In genomic region chr8:61479506-61480214, GRCm38 (mm10) we compare ENCODE assay signal across 8 mouse cellular contexts. TPM values are rescaled to one million over a fixed set of nuclear protein-coding genes. Genes with fewer than 3 reads are reported as not detected.
DNase-seq lines count a peak whose midpoint lies in the region; ATAC-seq and TF ChIP-seq lines count a peak whose summit lies in the region.

No protein-coding gene starts in this region.

- peak; percentile 70 for DNase-seq in 3T3-L1 (ENCODE audit: low read depth, low spot score)
- peak; percentile 89 for DNase-seq in R1 (ENCODE audit: low read depth, low spot score)
- peak; percentile 39 for DNase-seq in embryonic facial prominence, embryonic 14.5 days (ENCODE audit: low spot score)
- peak; percentile 35 for DNase-seq in heart, postnatal 0 days (ENCODE audit: low spot score)
- DNase-seq in kidney, postnatal 10 days = peak; percentile 73
- peak; percentile 32 for DNase-seq in liver, embryonic 11.5 days (ENCODE audit: low spot score)
- DNase-seq in naive thymus-derived CD4-positive, alpha-beta T cell, adult 2 months (ENCODE audit: low read depth) = peak; percentile 70
- peak; percentile 76 for DNase-seq in testis, postnatal 10 days (ENCODE audit: low spot score)

- WGBS in embryonic facial prominence, embryonic 14.5 days = 50% methylated on average over 11 of the region's 11 CpGs
- 48% methylated on average over 11 of the region's 11 CpGs for WGBS in heart, postnatal 0 days
- 49% methylated on average over 11 of the region's 11 CpGs for WGBS in liver, embryonic 11.5 days

- no peaks in the 10 kb centered on the region for H3K27me3 ChIP-seq in embryonic facial prominence, embryonic 14.5 days (replicated peaks; ENCODE audit: control insufficient read depth, insufficient read depth, low read length)
- H3K27me3 ChIP-seq in heart, postnatal 0 days (ENCODE audit: control insufficient read depth, insufficient read depth, low read length) = no peaks in the 10 kb centered on the region
- H3K27me3 ChIP-seq in liver, embryonic 11.5 days (replicated peaks; ENCODE audit: control insufficient read depth, insufficient read depth, low read length) = no peaks in the 10 kb centered on the region

- H3K4me1 ChIP-seq in embryonic facial prominence, embryonic 14.5 days (ENCODE audit: control insufficient read depth, insufficient read depth, low read length) = no peaks in the 10 kb centered on the region
- H3K4me1 ChIP-seq in heart, postnatal 0 days (ENCODE audit: control insufficient read depth, insufficient read depth) = no peaks in the 10 kb centered on the region
- H3K4me1 ChIP-seq in liver, embryonic 11.5 days (replicated peaks; ENCODE audit: control insufficient read depth, insufficient read depth, low read length) = no peaks in the 10 kb centered on the region

- H3K9ac ChIP-seq in embryonic facial prominence, embryonic 14.5 days (ENCODE audit: low read depth, low read length) = no peak overlapping the region
- H3K9ac ChIP-seq in heart, postnatal 0 days (replicated peaks; ENCODE audit: low read depth, low read length) = no peak overlapping the region
- no peak overlapping the region for H3K9ac ChIP-seq in liver, embryonic 11.5 days (ENCODE audit: low read depth, low read length)

- no peaks in the 10 kb centered on the region for H3K9me3 ChIP-seq in embryonic facial prominence, embryonic 14.5 days (ENCODE audit: control insufficient read depth, low read length)
- H3K9me3 ChIP-seq in heart, postnatal 0 days (replicated peaks; ENCODE audit: control insufficient read depth, low read length) = no peaks in the 10 kb centered on the region
- H3K9me3 ChIP-seq in liver, embryonic 11.5 days (ENCODE audit: control insufficient read depth, low read length) = no peaks in the 10 kb centered on the region

- no peak for TF ChIP-seq EP300 in heart, postnatal 0 days (IDR thresholded peaks at IDR 0.05; ENCODE audit: low read depth)

- TF ChIP-seq CTCF in heart, postnatal 0 days (IDR thresholded peaks at IDR 0.05; ENCODE audit: low read depth) = peak; percentile 62

- no peaks in the 10 kb centered on the region for H3K36me3 ChIP-seq in embryonic facial prominence, embryonic 14.5 days (ENCODE audit: control insufficient read depth, insufficient read depth, low read length)
- no peaks in the 10 kb centered on the region for H3K36me3 ChIP-seq in heart, postnatal 0 days (replicated peaks; ENCODE audit: control insufficient read depth, insufficient read depth, low read length)
- no peaks in the 10 kb centered on the region for H3K36me3 ChIP-seq in liver, embryonic 11.5 days (ENCODE audit: control insufficient read depth, insufficient read depth, low read length)

- no peak overlapping the region for H3K27ac ChIP-seq in embryonic facial prominence, embryonic 14.5 days (replicated peaks; ENCODE audit: low read depth, low read length)
- no peak overlapping the region for H3K27ac ChIP-seq in heart, postnatal 0 days (ENCODE audit: low read depth)
- no peak overlapping the region for H3K27ac ChIP-seq in liver, embryonic 11.5 days (ENCODE audit: low read depth, low read length)

- no peak overlapping the region for H3K4me3 ChIP-seq in embryonic facial prominence, embryonic 14.5 days (ENCODE audit: low read depth, low read length)
- H3K4me3 ChIP-seq in heart, postnatal 0 days (ENCODE audit: low read depth, low read length) = no peak overlapping the region
- no peak overlapping the region for H3K4me3 ChIP-seq in liver, embryonic 11.5 days (ENCODE audit: low read depth, low read length)

- ATAC-seq in embryonic facial prominence, embryonic 14.5 days (ENCODE audit: low read depth) = peak; percentile 15; the same call in 1 of the 2 replicates
- ATAC-seq in heart, postnatal 0 days (ENCODE audit: insufficient read depth, low read depth) = peak; percentile 57
- ATAC-seq in liver, embryonic 11.5 days (replicated peaks; ENCODE audit: low FRiP score) = 0 out of 2 replicates have a peak, but pooled peaks have one; percentile 26

- no peak overlapping the region for H3K4me2 ChIP-seq in embryonic facial prominence, embryonic 14.5 days (ENCODE audit: low read depth, low read length)
- no peak overlapping the region for H3K4me2 ChIP-seq in heart, postnatal 0 days (ENCODE audit: low read depth, low read length)
- H3K4me2 ChIP-seq in liver, embryonic 11.5 days = no peak overlapping the region

RNA-seq across cellular contexts. Expression of gene Cbr4, which starts 7.9 kb away (rescaled TPM):
- 30.9 and 31.3 TPM in 2 replicates for polyA plus RNA-seq in embryonic facial prominence, embryonic 14.5 days (2014; fragmentation: Nextera tagmentation; extraction: Ambion mirVana)
- total RNA-seq in heart, postnatal 0 days (2014; rRNA removed; ENCODE audit: low replicate concordance) = 31.0 and 74.6 TPM in 2 replicates
- polyA plus RNA-seq in heart, postnatal 0 days (2015; fragmentation: Nextera tagmentation; extraction: Ambion mirVana) = 86.2 and 86.5 TPM in 2 replicates
- 33.3 and 37.3 TPM in 2 replicates for polyA plus RNA-seq in liver, embryonic 11.5 days (2014; fragmentation: Nextera tagmentation; extraction: Ambion mirVana)

Comparison
In these comparisons a context has a peak if more than half of its experiments do, and no peak if none do; other contexts are left out.
1. DNase-seq: peak in every context shown above with its lines; median percentile 89 in R1; 76 in testis, postnatal 10 days; 73 in kidney, postnatal 10 days; 70 in 3T3-L1; 70 in naive thymus-derived CD4-positive, alpha-beta T cell, adult 2 months; 39 in embryonic facial prominence, embryonic 14.5 days; 35 in heart, postnatal 0 days; 32 in liver, embryonic 11.5 days.